Mouse (Mus musculus): ENCODE data around the gene Sbds. TPM values are rescaled to one million over a fixed set of nuclear protein-coding genes. Genes with fewer than 3 reads are reported as not detected.

Sbds gene
- polyA plus RNA-seq, 1 experiment from 2014 or later = 46.6 TPM

DNA sequence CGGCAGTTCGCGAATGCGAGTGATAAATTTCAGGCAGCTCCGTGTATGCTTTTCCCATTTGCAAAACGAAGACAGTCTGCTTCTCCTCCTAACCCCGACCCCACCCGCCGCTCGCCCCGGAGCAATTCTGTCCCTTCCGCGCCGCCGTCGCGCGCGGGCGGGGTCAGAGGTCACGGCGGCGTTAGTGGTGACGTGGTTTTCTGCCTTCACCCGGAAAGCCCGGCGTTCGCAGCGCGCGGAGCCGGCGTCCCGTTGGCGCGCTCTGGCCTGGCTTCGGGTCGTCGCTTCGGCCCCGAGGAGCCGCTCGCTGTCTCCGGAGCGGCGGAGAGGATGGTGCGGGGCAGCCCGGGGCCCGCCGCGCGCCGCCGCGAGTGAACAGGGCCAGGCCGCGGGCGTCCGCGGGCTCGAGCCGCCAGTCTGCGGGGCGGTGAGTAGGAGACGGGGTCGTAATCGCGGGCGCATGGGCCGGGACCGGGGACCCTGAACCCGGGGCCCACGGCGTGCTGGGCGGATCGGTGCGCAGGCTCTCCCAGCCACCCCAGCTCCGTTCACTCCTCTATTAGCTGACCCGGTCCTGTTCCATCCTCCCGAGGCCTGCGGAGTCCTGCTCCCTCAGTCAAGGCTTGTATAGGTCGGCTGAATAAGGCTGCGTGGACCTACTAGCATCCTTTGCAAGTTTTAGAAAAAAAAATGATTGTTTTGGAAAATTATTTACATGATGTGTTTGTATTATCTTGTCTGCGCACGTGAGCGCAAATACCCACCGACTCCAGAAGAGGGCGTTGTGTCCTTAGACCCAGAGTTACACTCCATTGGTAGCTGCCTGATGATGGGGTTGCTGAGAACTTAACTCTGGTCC lies 33.0 kb downstream of the Sbds start:
- ATAC-seq (ENCODE audit: insufficient read depth) = peak; percentile 87
- no peaks in the 10 kb centered on the region for H3K27me3 ChIP-seq
- H3K27ac ChIP-seq (replicated peaks) = peak overlapping the region; percentile 84
- peak overlapping the region; percentile 82 for H3K4me2 ChIP-seq
- H3K9ac ChIP-seq = peak overlapping the region; percentile 94
- peaks cover 38% of the 10 kb centered on the region for H3K4me1 ChIP-seq (replicated peaks)
- no peaks in the 10 kb centered on the region for H3K9me3 ChIP-seq (replicated peaks)
- H3K4me3 ChIP-seq (replicated peaks) = peak overlapping the region; percentile 82
- H3K36me3 ChIP-seq (replicated peaks) = peaks cover 22% of the 10 kb centered on the region
- under 1% methylated on average over 84 of the region's 88 CpGs for WGBS (ENCODE audit: insufficient replicate concordance)

DNA sequence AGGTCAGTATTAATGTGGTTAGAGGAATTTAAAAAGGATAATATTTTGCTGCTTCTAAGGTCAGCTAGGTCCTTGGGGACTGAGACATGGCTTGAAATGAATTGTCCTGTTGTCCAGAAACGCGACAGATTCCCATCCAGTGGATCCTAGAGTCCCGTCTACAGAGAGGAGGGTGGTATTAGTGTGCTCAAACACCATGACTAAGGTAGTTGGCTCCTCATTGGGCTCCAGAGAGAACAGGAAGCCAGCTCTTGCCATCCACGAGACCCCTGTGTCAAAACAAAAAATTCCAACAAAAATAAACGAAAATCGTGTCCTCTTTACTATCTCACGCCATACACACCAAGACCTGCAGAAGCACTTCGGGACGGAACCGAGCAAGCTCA lies 33.6 kb downstream of the Sbds start:
- under 1% methylated on average over 10 of the region's 10 CpGs for WGBS (ENCODE audit: insufficient replicate concordance)
- ATAC-seq (ENCODE audit: insufficient read depth) = peak; percentile 38
- no peaks in the 10 kb centered on the region for H3K9me3 ChIP-seq (replicated peaks)

DNA sequence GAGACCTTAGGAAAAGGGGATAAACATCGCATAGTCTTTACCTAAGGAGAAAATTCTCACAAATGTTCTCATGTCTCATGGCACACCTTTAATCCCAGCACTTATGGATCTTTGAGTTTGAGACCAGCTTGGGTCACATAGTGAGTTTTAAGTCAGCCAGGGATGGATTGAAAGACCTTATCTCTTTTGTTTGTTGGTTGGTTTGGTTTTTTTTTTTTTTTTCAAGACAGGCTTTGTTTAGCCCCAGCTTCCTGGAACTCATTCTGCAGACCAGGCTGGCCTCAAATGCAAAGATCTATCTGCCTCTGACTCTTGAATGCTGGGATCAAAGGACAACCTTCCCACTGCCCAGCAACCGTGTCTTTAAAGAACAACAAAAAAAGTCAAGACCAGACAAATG lies 34.0 kb downstream of the Sbds start:
- Histone ChIP-seq H3K9me3 (replicated peaks) (no peaks in the 10 kb centered on the region), H3K27ac (replicated peaks) (peak overlapping the region; percentile 84; the same call in 1 of the 2 replicates), H3K4me1 (replicated peaks) (peaks cover 35% of the 10 kb centered on the region), H3K4me3 (replicated peaks) (peak overlapping the region; percentile 82), H3K36me3 (replicated peaks) (peaks cover 17% of the 10 kb centered on the region), H3K27me3 (no peaks in the 10 kb centered on the region), H3K9ac (peak overlapping the region; percentile 94), H3K4me2 (peak overlapping the region; percentile 82)
- 46% methylated on average over 2 of the region's 2 CpGs for WGBS (ENCODE audit: insufficient replicate concordance)
- ATAC-seq (ENCODE audit: insufficient read depth) = no peak

More for the DNA sequence above, 33.6 kb downstream of the Sbds start:
- Histone ChIP-seq H3K27me3 (no peaks in the 10 kb centered on the region), H3K4me1 (replicated peaks) (peaks cover 35% of the 10 kb centered on the region), H3K36me3 (replicated peaks) (peaks cover 18% of the 10 kb centered on the region), H3K4me2 (peak overlapping the region; percentile 82), H3K27ac (replicated peaks) (peak overlapping the region; percentile 84), H3K4me3 (replicated peaks) (peak overlapping the region; percentile 82), H3K9ac (peak overlapping the region; percentile 94)

DNA sequence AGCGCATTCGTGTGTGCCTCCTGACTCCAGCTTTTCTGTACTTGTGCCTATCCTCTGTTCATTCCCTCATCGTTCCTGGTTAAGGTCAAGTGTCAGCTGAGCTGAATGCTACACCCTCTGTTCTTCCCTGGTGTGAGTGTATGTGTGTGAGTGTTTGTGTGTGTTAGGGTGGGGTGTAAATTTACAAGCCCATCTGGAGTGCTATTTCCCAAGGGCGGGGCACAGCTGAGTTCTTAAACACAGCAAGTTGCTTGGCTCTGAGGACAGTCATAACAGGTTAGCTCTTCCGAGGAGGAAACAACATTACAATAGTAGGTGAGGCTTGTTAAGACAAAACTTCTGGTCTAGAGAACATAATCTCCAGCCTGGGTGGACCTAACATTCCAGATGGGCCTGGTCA lies 37.0 kb downstream of the Sbds start:
- Histone ChIP-seq H3K36me3 (replicated peaks) (peaks cover 12% of the 10 kb centered on the region), H3K4me2 (no peak overlapping the region), H3K9ac (no peak overlapping the region), H3K4me1 (replicated peaks) (peaks cover 17% of the 10 kb centered on the region), H3K4me3 (replicated peaks) (no peak overlapping the region), H3K9me3 (replicated peaks) (no peaks in the 10 kb centered on the region), H3K27me3 (no peaks in the 10 kb centered on the region), H3K27ac (replicated peaks) (no peak overlapping the region)
- 87% methylated on average over 5 of the region's 5 CpGs for WGBS (ENCODE audit: insufficient replicate concordance)
- ATAC-seq (ENCODE audit: insufficient read depth) = no peak

DNA sequence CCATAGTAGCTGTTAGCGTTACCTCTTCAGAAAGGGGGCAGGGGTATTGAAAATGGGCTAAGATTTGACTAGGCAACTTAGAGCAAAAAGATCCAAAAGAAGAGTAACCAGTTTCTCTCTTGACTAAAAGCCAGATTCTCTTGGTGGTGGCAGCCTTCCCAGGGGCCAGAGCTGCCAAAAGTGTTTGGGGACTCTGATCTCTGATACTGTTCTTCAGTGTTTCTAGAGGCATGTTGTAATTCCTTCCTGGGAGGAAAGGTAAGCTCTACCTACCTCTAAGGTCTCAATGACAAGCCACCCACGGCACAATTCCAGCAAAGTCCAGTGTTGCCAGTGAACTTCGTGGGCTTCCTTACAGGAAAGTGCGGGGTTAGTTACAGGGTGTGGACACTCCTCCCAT lies 37.9 kb downstream of the Sbds start:
- no peak overlapping the region for H3K4me3 ChIP-seq (replicated peaks)
- no peak for ATAC-seq (ENCODE audit: insufficient read depth)
- WGBS (ENCODE audit: insufficient replicate concordance) = 78% methylated on average over 4 of the region's 4 CpGs
- H3K27me3 ChIP-seq = no peaks in the 10 kb centered on the region
- peaks cover 11% of the 10 kb centered on the region for H3K4me1 ChIP-seq (replicated peaks)
- H3K9ac ChIP-seq = no peak overlapping the region
- no peak overlapping the region for H3K4me2 ChIP-seq
- H3K27ac ChIP-seq (replicated peaks) = no peak overlapping the region
- H3K36me3 ChIP-seq (replicated peaks) = peaks cover 21% of the 10 kb centered on the region
- H3K9me3 ChIP-seq (replicated peaks) = no peaks in the 10 kb centered on the region

DNA sequence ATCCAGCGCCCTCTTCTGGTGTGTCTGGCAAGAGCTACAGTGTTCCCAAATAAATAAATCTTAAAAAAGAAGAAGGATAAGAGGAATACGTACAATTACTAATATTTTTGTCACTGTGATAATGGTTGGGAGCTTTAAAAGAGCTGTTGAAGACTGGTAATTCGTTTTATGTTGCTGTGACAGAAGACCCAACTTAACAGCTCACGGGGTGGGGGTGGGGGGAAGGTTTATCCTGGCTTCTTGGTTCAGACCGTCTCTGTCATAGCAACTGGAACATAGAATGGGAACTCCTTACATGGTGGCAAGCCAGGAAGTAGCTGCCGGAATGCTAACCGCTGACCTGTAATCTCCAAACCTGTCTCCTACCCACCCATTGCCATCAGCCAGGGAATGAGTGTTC lies 38.5 kb downstream of the Sbds start, which contains the start of gene Tmem248:
Gene Tmem248 (plus strand): TSS at position 301 of the 400 bp plus-strand sequence.
- 71% methylated on average over 7 of the region's 7 CpGs for WGBS (ENCODE audit: insufficient replicate concordance)
- Histone ChIP-seq H3K4me1 (replicated peaks) (peaks cover 10% of the 10 kb centered on the region), H3K27me3 (no peaks in the 10 kb centered on the region), H3K9me3 (replicated peaks) (no peaks in the 10 kb centered on the region), H3K36me3 (replicated peaks) (peaks cover 27% of the 10 kb centered on the region), H3K27ac (replicated peaks) (no peak within 1 kb of the TSS), H3K9ac (no peak within 1 kb of the TSS), H3K4me3 (replicated peaks) (no peak within 1 kb of the TSS), H3K4me2 (no peak within 1 kb of the TSS)
- ATAC-seq (ENCODE audit: insufficient read depth) = no peak

DNA sequence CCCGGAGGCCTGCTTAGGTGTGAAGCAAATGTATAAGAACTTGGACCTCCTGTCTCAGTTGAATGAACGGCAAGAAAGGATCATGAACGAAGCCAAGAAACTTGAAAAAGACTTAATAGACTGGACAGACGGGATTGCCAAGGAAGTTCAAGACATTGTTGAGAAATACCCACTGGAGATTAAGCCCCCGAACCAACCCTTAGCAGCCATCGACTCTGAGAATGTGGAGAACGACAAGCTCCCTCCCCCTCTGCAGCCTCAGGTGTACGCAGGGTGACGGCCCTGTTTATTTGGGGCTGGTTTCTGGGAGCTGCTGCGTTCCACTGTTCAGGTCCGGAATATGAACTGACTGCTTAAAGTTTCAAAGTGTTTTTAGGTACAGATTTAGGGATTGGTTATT lies 42.4 kb downstream of the Sbds start:
- 88% methylated on average over 11 of the region's 11 CpGs for WGBS (ENCODE audit: insufficient replicate concordance)
- H3K36me3 ChIP-seq (replicated peaks) = peaks cover 64% of the 10 kb centered on the region
- no peaks in the 10 kb centered on the region for H3K9me3 ChIP-seq (replicated peaks)
- H3K27me3 ChIP-seq = no peaks in the 10 kb centered on the region
- no peak overlapping the region for H3K9ac ChIP-seq
- H3K4me1 ChIP-seq (replicated peaks) = no peaks in the 10 kb centered on the region
- no peak overlapping the region for H3K4me3 ChIP-seq (replicated peaks)
- no peak overlapping the region for H3K4me2 ChIP-seq
- H3K27ac ChIP-seq (replicated peaks) = no peak overlapping the region
- ATAC-seq (ENCODE audit: insufficient read depth) = no peak

DNA sequence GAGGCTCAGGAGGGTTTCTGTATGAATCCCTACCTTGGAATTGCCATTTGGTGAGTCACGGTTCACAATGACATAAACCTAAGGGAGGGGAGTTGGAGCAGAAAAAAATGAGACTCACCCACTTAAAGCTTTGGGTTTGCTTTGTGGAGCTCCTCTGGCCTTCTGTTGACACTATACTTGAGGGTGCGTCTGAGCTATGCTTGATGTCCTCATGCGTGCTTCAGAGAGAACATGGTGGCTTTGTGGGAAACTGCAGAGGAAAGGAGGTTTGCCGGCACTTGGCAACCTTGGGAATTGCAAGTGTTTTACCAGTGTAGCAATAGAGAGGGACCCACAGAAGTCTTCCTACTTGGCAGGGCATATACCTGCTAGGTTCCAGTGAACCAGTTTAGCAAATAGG lies 48.0 kb downstream of the Sbds start:
- H3K27me3 ChIP-seq = no peaks in the 10 kb centered on the region
- H3K9ac ChIP-seq = no peak overlapping the region
- 90% methylated on average over 4 of the region's 4 CpGs for WGBS (ENCODE audit: insufficient replicate concordance)
- no peak overlapping the region for H3K4me3 ChIP-seq (replicated peaks)
- H3K9me3 ChIP-seq (replicated peaks) = no peaks in the 10 kb centered on the region
- no peak for ATAC-seq (ENCODE audit: insufficient read depth)
- H3K36me3 ChIP-seq (replicated peaks) = peaks cover 78% of the 10 kb centered on the region
- H3K4me1 ChIP-seq (replicated peaks) = peaks cover 4% of the 10 kb centered on the region; the same call in 1 of the 2 replicates
- H3K27ac ChIP-seq (replicated peaks) = no peak overlapping the region
- H3K4me2 ChIP-seq = no peak overlapping the region

DNA sequence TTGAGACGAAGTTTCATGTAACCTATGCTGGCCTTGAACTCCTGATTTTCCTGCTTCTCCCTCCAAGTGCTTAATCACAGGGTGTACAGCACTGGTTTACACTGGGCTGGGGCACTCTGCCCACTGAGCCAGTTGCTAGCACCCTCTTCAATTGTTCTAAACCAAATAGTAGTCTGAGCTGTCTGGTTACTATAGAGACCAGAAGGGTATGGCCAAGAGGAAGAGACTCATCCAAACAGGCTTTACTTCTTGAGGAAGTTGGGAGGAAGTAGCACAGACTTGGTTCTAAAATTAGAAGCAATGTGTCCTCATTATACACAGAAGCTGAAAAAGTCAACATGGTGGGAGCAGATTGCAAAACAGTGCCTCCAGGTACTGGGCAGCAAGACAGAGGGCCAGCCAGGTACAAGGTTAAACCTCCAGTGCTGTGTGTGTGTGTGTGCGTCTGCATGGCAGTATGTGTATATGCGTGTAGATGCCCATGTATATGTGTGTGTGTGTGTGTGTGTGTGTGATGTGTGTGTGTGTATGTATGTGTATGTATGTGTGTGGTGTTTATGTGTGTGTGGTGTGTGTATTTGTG lies 49.8 kb downstream of the Sbds start:
- 0 out of 2 replicates have a peak overlapping the region, but pooled peaks have one; percentile 1 for H3K27ac ChIP-seq (replicated peaks)
- H3K27me3 ChIP-seq = no peaks in the 10 kb centered on the region
- H3K4me3 ChIP-seq (replicated peaks) = no peak overlapping the region
- H3K4me2 ChIP-seq = no peak overlapping the region
- no peaks in the 10 kb centered on the region for H3K9me3 ChIP-seq (replicated peaks)
- 79% methylated on average over 3 of the region's 3 CpGs for WGBS (ENCODE audit: insufficient replicate concordance)
- peaks cover 4% of the 10 kb centered on the region; the same call in 1 of the 2 replicates for H3K4me1 ChIP-seq (replicated peaks)
- peak; percentile 46 for ATAC-seq (ENCODE audit: insufficient read depth)
- no peak overlapping the region for H3K9ac ChIP-seq
- peaks cover 74% of the 10 kb centered on the region for H3K36me3 ChIP-seq (replicated peaks)

DNA sequence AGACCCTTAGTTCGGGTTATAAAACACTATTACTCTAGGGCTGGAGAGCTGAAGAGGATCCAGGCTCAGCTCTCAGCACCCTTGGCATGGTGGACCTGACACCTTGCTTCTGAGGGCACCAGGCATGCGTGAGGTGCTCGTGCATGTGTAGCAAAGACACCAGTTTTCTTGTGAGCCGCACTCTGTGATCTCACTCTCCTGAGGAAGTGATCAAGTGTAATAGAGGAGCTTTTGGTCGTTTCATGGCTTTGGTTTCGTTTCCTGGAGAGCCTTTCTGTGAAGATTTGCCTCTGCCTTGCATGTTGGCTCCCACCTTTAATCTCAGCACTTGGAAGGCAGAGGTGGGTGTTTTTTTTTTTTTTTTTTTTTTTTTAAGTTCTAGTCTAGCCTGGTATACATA lies 50.8 kb downstream of the Sbds start:
- Histone ChIP-seq H3K36me3 (replicated peaks) (peaks cover 74% of the 10 kb centered on the region), H3K27me3 (no peaks in the 10 kb centered on the region), H3K9ac (no peak overlapping the region), H3K4me2 (no peak overlapping the region), H3K4me1 (replicated peaks) (peaks cover 4% of the 10 kb centered on the region; the same call in 1 of the 2 replicates), H3K27ac (replicated peaks) (no peak overlapping the region), H3K4me3 (replicated peaks) (no peak overlapping the region), H3K9me3 (replicated peaks) (no peaks in the 10 kb centered on the region)
- WGBS (ENCODE audit: insufficient replicate concordance) = 73% methylated on average over 6 of the region's 6 CpGs
- no peak for ATAC-seq (ENCODE audit: insufficient read depth)

DNA sequence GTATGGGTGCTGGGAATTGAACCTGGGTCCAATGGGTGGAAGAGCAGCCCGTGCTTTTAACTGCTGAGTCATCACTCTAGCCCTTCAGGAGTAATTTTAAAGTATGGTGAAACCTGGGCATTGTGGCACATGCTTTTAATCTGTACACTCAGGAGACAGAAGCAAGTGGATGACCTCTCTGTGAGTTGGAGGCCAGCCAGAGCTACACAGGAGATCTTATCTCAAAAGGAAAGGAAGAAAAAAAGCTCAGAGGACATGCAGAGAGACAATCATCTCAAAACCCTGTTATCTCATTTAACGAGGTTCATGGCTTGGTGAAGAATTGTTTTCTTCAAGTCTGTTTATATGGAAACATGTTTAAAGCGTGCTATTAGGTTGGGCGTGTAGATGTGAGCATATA lies 51.4 kb downstream of the Sbds start:
- peaks cover 74% of the 10 kb centered on the region for H3K36me3 ChIP-seq (replicated peaks)
- H3K4me1 ChIP-seq (replicated peaks) = peaks cover 4% of the 10 kb centered on the region; the same call in 1 of the 2 replicates
- no peak overlapping the region for H3K4me2 ChIP-seq
- ATAC-seq (ENCODE audit: insufficient read depth) = no peak
- H3K4me3 ChIP-seq (replicated peaks) = no peak overlapping the region
- 61% methylated on average over 4 of the region's 4 CpGs for whole genome bisulfite sequencing (ENCODE audit: insufficient replicate concordance)
- H3K27me3 ChIP-seq = no peaks in the 10 kb centered on the region
- H3K9me3 ChIP-seq (replicated peaks) = no peaks in the 10 kb centered on the region
- no peak overlapping the region for H3K27ac ChIP-seq (replicated peaks)
- H3K9ac ChIP-seq = no peak overlapping the region
